Mouse (Mus musculus) gastrocnemius, adult 18-20 months (tissue): ENCODE results near the gene Id2. TPM values are rescaled to one million over a fixed set of nuclear protein-coding genes. Genes with fewer than 3 reads are reported as not detected.

Experiments
- DNase-seq: peaks from one replicate; pipeline ENCODE4 v3.0.0; 2021; ENCODE audit warnings: low spot score
- total RNA-seq, 2 experiments: library from RNA; stranded (reverse); gene quantifications; 2 replicates each; pipeline ENCODE4 v1.2.3; 2021

The Id2 gene
- total RNA-seq, 2 experiments from 2014 or later, result 2.6 to 3.5 TPM

GRCm38 (mm10) chr12:25083260-25084178 lies 13.4 kb downstream of the Id2 start:
- no peak for DNase-seq

- no peak for DNase-seq
Observed at GRCm38 (mm10) chr12:25074344-25074743, 22.6 kb downstream of the Id2 start.

GRCm38 (mm10) chr12:25073374-25073773 lies 23.6 kb downstream of the Id2 start:
- DNase-seq, result no peak

GRCm38 (mm10) chr12:25062264-25062663 lies 34.7 kb downstream of the Id2 start:
- DNase-seq, result no peak

GRCm38 (mm10) chr12:25060901-25061300 lies 36.0 kb downstream of the Id2 start:
- no peak for DNase-seq

- peak; percentile 9 for DNase-seq
Observed at GRCm38 (mm10) chr12:25059487-25060200, 37.3 kb downstream of the Id2 start.

- no peak for DNase-seq
Observed at GRCm38 (mm10) chr12:25054963-25055362, 42.0 kb downstream of the Id2 start.

- DNase-seq, result no peak
Observed at GRCm38 (mm10) chr12:25054511-25054910, 42.4 kb downstream of the Id2 start.

GRCm38 (mm10) chr12:25049253-25049652 lies 47.7 kb downstream of the Id2 start:
- no peak for DNase-seq

- DNase-seq, result no peak
Observed at GRCm38 (mm10) chr12:25044579-25044978, 52.4 kb downstream of the Id2 start.

- DNase-seq, result no peak
Observed at GRCm38 (mm10) chr12:25044056-25044455, 52.9 kb downstream of the Id2 start.

Other genes with a start within 250 kb of the Id2 start
- 10 to 100 TPM; 54.0 to 57.9 TPM for gene Kidins220, start 122.2 kb downstream of the Id2 start, total RNA-seq